Mouse (Mus musculus) megakaryocyte, embryonic 14.5 days (primary cell): ENCODE data around the gene Ghr.

Experiments
- FLI1 ChIP-seq: IDR thresholded peaks from 2 replicates; pipeline ENCODE4 v1.6.1; 2012; ENCODE audit warnings: low read length, inconsistent platforms, mixed read lengths
- GATA1 ChIP-seq: IDR thresholded peaks from 3 replicates; pipeline ENCODE4 v1.6.1; 2012; ENCODE audit warnings: mixed read lengths, low read length, inconsistent platforms, borderline replicate concordance

- no peak for TF ChIP-seq GATA1
- no peak for TF ChIP-seq FLI1
Observed at GRCm38 (mm10) chr15:3578286-3578980, 4.9 kb downstream of the Ghr start.
